Mouse (Mus musculus) MEL (cell line): ENCODE data around the gene Usp54.

Source experiments
- CTCF ChIP-seq, 3 experiments: IDR thresholded peaks in 2 of 3; conservative IDR thresholded peaks in 1 of 3; 2 replicates each; pipeline ENCODE4 v1.5.1; 2011 to 2012; ENCODE audit warnings: low read length in 3 of 3, low read depth in 2 of 3, mild to moderate bottlenecking in 2 of 3, improper control_type of control experiment in 1 of 3, inconsistent platforms in 1 of 3, mixed read lengths in 1 of 3, moderate library complexity in 1 of 3; ENCODE audit not compliant: control insufficient read depth in 1 of 3, insufficient read depth in 1 of 3, poor library complexity in 1 of 3, severe bottlenecking in 1 of 3
- GATA1 ChIP-seq: IDR thresholded peaks from 2 replicates; pipeline ENCODE4 v1.6.1; 2011; ENCODE audit warnings: low read depth, low read length, improper control_type of control experiment
- MYC ChIP-seq: IDR thresholded peaks from 2 replicates; pipeline ENCODE4 v1.6.1; 2011; ENCODE audit warnings: low read depth, mild to moderate bottlenecking, low read length, improper control_type of control experiment, moderate library complexity
- RAD21 ChIP-seq: IDR thresholded peaks from 2 replicates; pipeline ENCODE4 v1.6.1; 2011; ENCODE audit warnings: mild to moderate bottlenecking, low read depth, low read length, improper control_type of control experiment
- TBP ChIP-seq: IDR thresholded peaks from 2 replicates; pipeline ENCODE4 v1.8.0; 2011; ENCODE audit warnings: low read depth, low read length, improper control_type of control experiment
- ZMIZ1 ChIP-seq: IDR thresholded peaks from 2 replicates; pipeline ENCODE4 v1.6.1; 2012; ENCODE audit warnings: low read depth, mild to moderate bottlenecking, inconsistent platforms, low read length, improper control_type of control experiment, moderate library complexity

DNA sequence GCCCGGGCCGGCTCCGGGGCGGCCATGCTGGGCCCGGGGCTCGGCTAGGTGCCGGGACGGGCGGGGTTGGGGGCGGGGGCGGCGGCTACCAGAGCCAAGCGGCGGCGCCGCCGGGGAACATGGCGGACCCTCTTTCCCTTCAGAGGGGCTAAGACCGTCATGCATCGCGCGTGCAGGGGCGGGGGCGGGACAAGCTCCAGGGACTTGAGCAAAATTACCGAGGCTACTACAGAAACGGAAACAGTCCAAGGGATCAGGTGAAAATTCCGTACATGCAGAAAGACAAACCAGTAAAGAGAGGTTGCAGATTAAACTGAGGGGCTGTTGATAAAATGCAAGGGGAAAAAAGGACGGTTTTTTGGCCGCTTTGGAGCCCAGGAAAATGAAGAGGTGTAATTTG is 94.4 kb downstream of the Usp54 start, which contains the start of gene Ppp3cb:
- TF ChIP-seq GATA1, result peak; percentile 58; the same call in 1 of the 2 replicates
- no peak for TF ChIP-seq CTCF (IDR thresholded peaks at IDR 0.05 in 2 of 3, conservative IDR thresholded peaks at IDR 0.05 in 1 of 3; ENCODE audit: control insufficient read depth in 1 of 3, insufficient read depth in 1 of 3, low read depth in 2 of 3, low read length in 3 of 3, poor library complexity in 1 of 3, severe bottlenecking in 1 of 3)
- peak; percentile 63; the same call in 1 of the 2 replicates for TF ChIP-seq TBP
- peak; percentile 74 for TF ChIP-seq MYC
- TF ChIP-seq ZMIZ1, result no peak; the same call in 1 of the 2 replicates
- no peak for TF ChIP-seq RAD21
